Mouse (Mus musculus) small intestine, adult 2 months (tissue): Measurements from ENCODE around the gene Prkcb.

Source experiments
- CTCF ChIP-seq: fragments of 200-500 bp; IDR thresholded peaks from 2 replicates; pipeline ENCODE4 v1.5.1; 2012; ENCODE audit warnings: low read depth, mild to moderate bottlenecking, control low read depth, inconsistent platforms, low read length, moderate library complexity, mixed read lengths; ENCODE audit not compliant: insufficient replicate concordance, insufficient read length; ENCODE audit errors: extremely low read depth
- POLR2A ChIP-seq: fragments of 200-500 bp; IDR thresholded peaks from 2 replicates; pipeline ENCODE4 v1.6.1; 2012; ENCODE audit warnings: low read depth, mild to moderate bottlenecking, control low read depth, inconsistent platforms, low read length, moderate library complexity

- TF ChIP-seq CTCF (no peak), POLR2A (no peak)
Measured at GRCm38 (mm10) chr7:122509903-122510302, 221.4 kb downstream of the Prkcb start.
